Mouse (Mus musculus) small intestine, adult 2 months (tissue): ENCODE measurements around the gene Tcl1. TPM values are rescaled to one million over a fixed set of nuclear protein-coding genes. Genes with fewer than 3 reads are reported as not detected.

Experiments used
- H3K27ac ChIP-seq: fragments of 200-500 bp; 2 replicates; pipeline ENCODE4 v1.5.1; 2012; ENCODE audit warnings: low read depth, low read length, control low read depth, inconsistent platforms; ENCODE audit not compliant: insufficient read depth
- H3K27me3 ChIP-seq: fragments of 200-500 bp; 2 replicates; pipeline ENCODE4 v1.6.1; 2012; ENCODE audit warnings: mild to moderate bottlenecking, moderate library complexity, low read length, inconsistent platforms; ENCODE audit not compliant: control insufficient read depth, insufficient read depth
- H3K36me3 ChIP-seq: fragments of 200-500 bp; 2 replicates; pipeline ENCODE4 v1.6.1; 2012; ENCODE audit warnings: mild to moderate bottlenecking, low read length, control low read depth, inconsistent platforms; ENCODE audit not compliant: control insufficient read depth, insufficient read depth
- H3K4me1 ChIP-seq: fragments of 200-500 bp; 2 replicates; pipeline ENCODE4 v1.6.1; 2012; ENCODE audit warnings: low read length, inconsistent platforms, mixed read lengths; ENCODE audit not compliant: control insufficient read depth, insufficient read depth, insufficient read length
- H3K4me3 ChIP-seq: fragments of 200-500 bp; 2 replicates; pipeline ENCODE4 v1.5.1; 2012; ENCODE audit warnings: low read depth, mild to moderate bottlenecking, control low read depth, inconsistent platforms, low read length, moderate library complexity
- CTCF ChIP-seq: fragments of 200-500 bp; IDR thresholded peaks from 2 replicates; pipeline ENCODE4 v1.5.1; 2012; ENCODE audit warnings: low read depth, mild to moderate bottlenecking, control low read depth, inconsistent platforms, low read length, moderate library complexity, mixed read lengths; ENCODE audit not compliant: insufficient replicate concordance, insufficient read length; ENCODE audit errors: extremely low read depth
- POLR2A ChIP-seq: fragments of 200-500 bp; IDR thresholded peaks from 2 replicates; pipeline ENCODE4 v1.6.1; 2012; ENCODE audit warnings: low read depth, mild to moderate bottlenecking, control low read depth, inconsistent platforms, low read length, moderate library complexity
- WGBS: fragments of 180-500 bp; shearing (Covaris S2); methylation state at CpG from one replicate; pipeline ENCODE4 v1.1.7; 2018; 5-methylcytosine and 5-hydroxymethylcytosine counted together
- polyA plus RNA-seq: library from polyadenylated mRNA; depleted of rRNA; stranded (reverse); fragments of >200 nt; gene quantifications from 2 replicates; pipeline ENCODE4 v1.2.3, GENCODE M21; 2012

The Tcl1 gene
- polyA plus RNA-seq, 1 experiment, result not detected

DNA sequence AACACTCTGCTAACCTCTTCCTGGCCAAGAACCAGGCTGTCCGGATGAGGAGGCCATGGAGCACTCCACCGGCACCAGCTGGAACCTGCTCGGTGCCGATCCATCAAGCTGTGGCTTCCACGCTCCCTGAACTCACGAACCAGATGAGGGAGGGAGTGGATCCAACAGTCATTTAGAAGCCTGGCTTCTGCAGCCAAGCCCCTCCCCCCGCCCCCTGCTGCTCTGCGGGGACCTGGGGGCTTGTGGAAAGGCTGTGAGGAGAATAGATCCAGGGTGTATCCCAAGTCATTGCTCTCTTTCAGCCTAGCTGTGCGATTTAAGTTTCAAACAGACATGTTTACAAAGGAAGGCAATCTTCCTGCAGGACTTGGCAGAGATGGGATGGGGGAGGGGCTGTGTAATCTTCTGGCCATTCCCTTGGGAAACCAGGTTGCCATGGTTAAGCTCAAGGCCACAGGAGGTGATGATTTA, 26.2 kb upstream of the Tcl1 start:
- no peak overlapping the region for H3K27ac ChIP-seq
- 7% methylated on average over 9 of the region's 9 CpGs for WGBS
- no peaks in the 10 kb centered on the region for H3K36me3 ChIP-seq
- no peaks in the 10 kb centered on the region for H3K4me1 ChIP-seq
- no peaks in the 10 kb centered on the region for H3K27me3 ChIP-seq
- no peak overlapping the region for H3K4me3 ChIP-seq
- no peak for TF ChIP-seq CTCF
- TF ChIP-seq POLR2A, result no peak

- no peaks in the 10 kb centered on the region for H3K36me3 ChIP-seq
- TF ChIP-seq POLR2A (no peak), CTCF (no peak)
- H3K27ac ChIP-seq, result no peak overlapping the region
- 83% methylated on average over 9 of the region's 9 CpGs for WGBS
- no peaks in the 10 kb centered on the region for H3K27me3 ChIP-seq
- H3K4me1 ChIP-seq, result no peaks in the 10 kb centered on the region
- no peak overlapping the region for H3K4me3 ChIP-seq
Measured at GRCm38 (mm10) chr12:105239060-105239459, 16.5 kb upstream of the Tcl1 start.

DNA sequence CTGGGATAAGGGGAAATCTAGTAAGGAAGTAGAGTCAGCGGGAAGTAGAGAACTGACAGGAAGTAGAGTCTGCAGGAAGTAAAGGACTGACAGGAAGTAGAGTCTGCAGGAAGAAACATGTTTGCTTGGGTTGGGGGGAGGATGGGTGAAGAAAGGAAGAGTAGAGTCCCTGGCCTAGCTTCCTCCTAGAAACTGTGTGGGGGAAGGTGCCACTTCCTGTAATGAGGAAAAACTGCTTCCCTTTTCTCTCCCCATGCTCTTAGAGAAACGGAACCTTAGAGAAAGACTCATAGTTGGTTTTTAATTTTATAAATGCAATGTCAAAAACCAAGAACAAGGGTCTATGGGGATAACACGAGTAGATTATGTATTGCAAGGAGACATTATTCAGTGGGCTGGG, 12.5 kb upstream of the Tcl1 start:
- WGBS, result 60% methylated on average over 3 of the region's 3 CpGs
- Histone ChIP-seq H3K27me3 (no peaks in the 10 kb centered on the region), H3K36me3 (no peaks in the 10 kb centered on the region), H3K4me3 (no peak overlapping the region), H3K27ac (no peak overlapping the region), H3K4me1 (no peaks in the 10 kb centered on the region)
- TF ChIP-seq POLR2A (no peak), CTCF (no peak)

- 71% methylated on average over 11 of the region's 11 CpGs for WGBS
- no peaks in the 10 kb centered on the region for H3K27me3 ChIP-seq
- H3K4me3 ChIP-seq, result no peak overlapping the region
Measured at GRCm38 (mm10) chr12:105234362-105234761, 11.8 kb upstream of the Tcl1 start.

DNA sequence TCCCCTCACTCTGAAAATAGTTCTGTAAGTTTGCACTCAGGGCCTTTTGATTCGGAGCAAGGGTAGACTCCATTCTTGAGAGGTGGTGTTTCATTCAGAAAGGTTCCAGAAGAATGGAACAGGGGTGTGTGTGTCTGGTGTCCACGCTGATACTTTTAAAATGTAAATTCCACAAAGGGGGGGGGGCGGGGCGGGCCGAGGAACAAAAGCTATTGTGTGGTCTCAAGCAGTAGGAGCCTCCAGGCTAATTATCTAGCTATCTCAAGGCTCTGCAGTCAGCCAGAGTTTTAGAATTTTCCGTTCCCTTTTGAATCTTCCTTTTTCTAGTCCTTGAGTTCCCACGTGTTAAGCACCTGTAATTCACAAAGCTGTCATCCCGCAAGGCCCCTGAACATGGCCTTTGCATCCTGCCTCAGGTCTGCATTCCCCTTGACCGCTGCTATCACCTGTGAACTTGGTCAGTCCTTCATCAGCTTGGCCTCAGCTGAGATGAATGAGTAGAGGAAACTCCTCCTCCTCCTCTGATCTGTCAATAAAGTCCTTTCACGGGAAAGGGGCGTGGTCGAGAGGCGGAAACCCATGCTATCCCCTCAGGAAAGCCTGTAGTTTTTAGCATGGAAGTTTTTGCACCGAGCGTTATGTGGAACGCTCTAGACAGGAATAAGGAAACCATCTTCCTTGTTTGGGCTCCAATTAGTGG, 2.2 kb upstream of the Tcl1 start:
- H3K27ac ChIP-seq, result no peak overlapping the region

More at GRCm38 (mm10) chr12:105234362-105234761, 11.8 kb upstream of the Tcl1 start:
- no peak for TF ChIP-seq CTCF
- no peak for TF ChIP-seq POLR2A
- Histone ChIP-seq H3K27ac (no peak overlapping the region), H3K4me1 (no peaks in the 10 kb centered on the region), H3K36me3 (no peaks in the 10 kb centered on the region)

DNA sequence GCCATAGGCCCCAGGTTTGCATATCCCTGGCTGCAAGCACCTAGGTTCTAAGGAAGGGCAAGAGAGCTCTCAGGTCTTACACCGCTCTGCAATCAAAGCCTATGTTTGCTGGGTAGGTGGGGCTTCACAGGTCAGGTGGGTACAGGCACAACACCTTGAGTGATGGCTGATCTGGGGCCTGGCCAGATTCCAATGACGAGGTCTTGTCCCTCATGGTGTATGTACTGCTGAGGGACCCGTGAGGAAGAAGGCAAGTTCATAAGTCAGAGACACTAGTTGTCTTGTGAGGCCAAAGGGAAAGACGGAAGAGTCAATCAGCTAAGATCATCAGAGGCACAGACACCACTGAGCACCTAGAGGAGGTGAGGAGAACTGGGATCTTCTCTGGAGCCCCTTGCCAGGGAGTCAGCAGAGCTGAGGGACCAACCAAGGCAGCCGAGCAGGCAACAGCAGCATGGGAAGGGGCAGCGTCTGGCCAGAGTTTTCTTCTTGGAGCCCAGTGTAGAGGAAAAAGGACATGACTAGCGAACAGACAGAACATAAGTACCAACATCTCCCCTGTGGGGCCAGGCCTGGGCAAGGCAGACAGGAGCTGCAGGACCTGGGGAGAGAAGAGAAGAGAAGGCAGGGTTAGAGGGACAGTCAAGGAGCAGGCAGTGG, 5.4 kb downstream of the Tcl1 start:
- WGBS, result 75% methylated on average over 7 of the region's 7 CpGs
- H3K27me3 ChIP-seq, result no peaks in the 10 kb centered on the region
- H3K36me3 ChIP-seq, result no peaks in the 10 kb centered on the region
- H3K4me3 ChIP-seq, result no peak overlapping the region
- no peaks in the 10 kb centered on the region for H3K4me1 ChIP-seq
- no peak overlapping the region for H3K27ac ChIP-seq
- TF ChIP-seq POLR2A, result no peak
- TF ChIP-seq CTCF, result no peak

More for the DNA sequence above, 2.2 kb upstream of the Tcl1 start:
- H3K4me3 ChIP-seq, result no peak overlapping the region
- no peaks in the 10 kb centered on the region for H3K4me1 ChIP-seq
- H3K36me3 ChIP-seq, result no peaks in the 10 kb centered on the region
- TF ChIP-seq CTCF (no peak), POLR2A (no peak)
- no peaks in the 10 kb centered on the region for H3K27me3 ChIP-seq
- WGBS, result 47% methylated on average over 16 of the region's 16 CpGs

GRCm38 (mm10) chr12:105209231-105209630, 13.4 kb downstream of the Tcl1 start:
- 91% methylated on average over 7 of the region's 7 CpGs for WGBS

More at GRCm38 (mm10) chr12:105209231-105209630, 13.4 kb downstream of the Tcl1 start:
- H3K36me3 ChIP-seq, result no peaks in the 10 kb centered on the region
- H3K4me1 ChIP-seq, result no peaks in the 10 kb centered on the region
- no peak for TF ChIP-seq POLR2A
- no peak overlapping the region for H3K27ac ChIP-seq
- no peak overlapping the region for H3K4me3 ChIP-seq
- H3K27me3 ChIP-seq, result no peaks in the 10 kb centered on the region
